Mouse (Mus musculus) heart, embryonic 13.5 days (tissue): ENCODE measurements at regions not wholly inside any gene's neighbourhood (a gene's known extent, or its start where the extent isn't known, plus 50 kb on each side); places are given as distances from the start of the nearest gene placed in this dataset.

ENCODE experiments used
- ATAC-seq: fragments of 200-750 bp; cut with Nextera tagmentation; 2 replicates; pipeline ENCODE4 v1.8.0; 2017; ENCODE audit warnings: moderate TSS enrichment; ENCODE audit not compliant: insufficient number of reproducible peaks, low FRiP score, low TSS enrichment; ENCODE audit errors: extremely low read depth
- H3K27ac ChIP-seq: fragments of 300-500 bp; sonication (generic); replicated peaks from 2 replicates; pipeline ENCODE4 v1.5.1; 2015; ENCODE audit warnings: moderate library complexity, mild to moderate bottlenecking, inconsistent platforms
- H3K27me3 ChIP-seq: fragments of 300-500 bp; sonication (generic); replicated peaks from 2 replicates; pipeline ENCODE4 v1.6.1; 2015; ENCODE audit warnings: mild to moderate bottlenecking, inconsistent platforms
- H3K36me3 ChIP-seq: fragments of 300-500 bp; sonication (generic); 2 replicates; pipeline ENCODE4 v1.6.1; 2015; ENCODE audit warnings: mild to moderate bottlenecking, inconsistent platforms
- H3K4me1 ChIP-seq: fragments of 300-500 bp; sonication (generic); 2 replicates; pipeline ENCODE4 v1.6.1; 2015; ENCODE audit warnings: inconsistent platforms
- H3K4me2 ChIP-seq: fragments of 300-500 bp; sonication (generic); 2 replicates; pipeline ENCODE4 v1.6.1; 2015; ENCODE audit warnings: inconsistent platforms, mild to moderate bottlenecking, moderate library complexity
- H3K4me3 ChIP-seq: fragments of 300-500 bp; sonication (generic); 2 replicates; pipeline ENCODE4 v1.5.1; 2015; ENCODE audit warnings: moderate library complexity, mild to moderate bottlenecking, inconsistent platforms
- H3K9ac ChIP-seq: fragments of 300-500 bp; sonication (generic); 2 replicates; pipeline ENCODE4 v1.6.1; 2015; ENCODE audit warnings: inconsistent platforms, mild to moderate bottlenecking, moderate library complexity
- H3K9me3 ChIP-seq: fragments of 300-500 bp; sonication (generic); 2 replicates; pipeline ENCODE4 v1.6.1; 2016; ENCODE audit warnings: inconsistent platforms
- WGBS: fragments of 180-500 bp; shearing (Covaris S2); methylation state at CpG from one replicate; pipeline ENCODE4 v1.1.7; 2015; ENCODE audit warnings: mixed read lengths; 5-methylcytosine and 5-hydroxymethylcytosine counted together

- Histone ChIP-seq H3K9me3 (no peaks in the 10 kb centered on the region), H3K4me2 (no peak overlapping the region), H3K27me3 (no peaks in the 10 kb centered on the region), H3K4me3 (no peak overlapping the region), H3K36me3 (no peaks in the 10 kb centered on the region), H3K9ac (no peak overlapping the region), H3K27ac (no peak overlapping the region), H3K4me1 (peaks cover 10% of the 10 kb centered on the region)
- 69% methylated on average over 2 of the region's 2 CpGs for WGBS
- ATAC-seq, result no peak
Measured at GRCm38 (mm10) chr1:80856981-80857380, 98.7 kb upstream of the Dock10 start.

- ATAC-seq, result no peak
- 44% methylated on average over 2 of the region's 2 CpGs for WGBS
- peak overlapping the region; percentile 37 for H3K27ac ChIP-seq
Measured at GRCm38 (mm10) chr1:80854945-80855656, 96.8 kb upstream of the Dock10 start.

GRCm38 (mm10) chr1:80854289-80854701 is 96.0 kb upstream of the Dock10 start:
- no peak overlapping the region for H3K9ac ChIP-seq
- peaks cover 10% of the 10 kb centered on the region for H3K4me1 ChIP-seq
- ATAC-seq, result peak; percentile 46; the same call in 1 of the 2 replicates
- peak overlapping the region; percentile 37; the same call in 1 of the 2 replicates for H3K27ac ChIP-seq
- 24% methylated on average over 7 of the region's 7 CpGs for WGBS
- H3K4me3 ChIP-seq, result no peak overlapping the region
- H3K27me3 ChIP-seq, result no peaks in the 10 kb centered on the region
- H3K4me2 ChIP-seq, result peak overlapping the region; percentile 16
- no peaks in the 10 kb centered on the region for H3K9me3 ChIP-seq
- no peaks in the 10 kb centered on the region for H3K36me3 ChIP-seq

More at GRCm38 (mm10) chr1:80854945-80855656, 96.8 kb upstream of the Dock10 start:
- Histone ChIP-seq H3K4me2 (no peak overlapping the region), H3K36me3 (no peaks in the 10 kb centered on the region), H3K4me1 (peaks cover 10% of the 10 kb centered on the region), H3K27me3 (no peaks in the 10 kb centered on the region), H3K9me3 (no peaks in the 10 kb centered on the region), H3K9ac (no peak overlapping the region), H3K4me3 (no peak overlapping the region)

GRCm38 (mm10) chr1:80852761-80853160 is 94.4 kb upstream of the Dock10 start:
- no peak for ATAC-seq
- WGBS, result 68% methylated on average over 2 of the region's 2 CpGs

GRCm38 (mm10) chr1:80830196-80830794 is 72.0 kb upstream of the Dock10 start:
- Histone ChIP-seq H3K9me3 (no peaks in the 10 kb centered on the region), H3K4me1 (no peaks in the 10 kb centered on the region)

More at GRCm38 (mm10) chr1:80852761-80853160, 94.4 kb upstream of the Dock10 start:
- H3K27me3 ChIP-seq, result no peaks in the 10 kb centered on the region
- H3K36me3 ChIP-seq, result no peaks in the 10 kb centered on the region
- H3K4me1 ChIP-seq, result peaks cover 10% of the 10 kb centered on the region
- no peak overlapping the region for H3K4me2 ChIP-seq
- no peak overlapping the region for H3K27ac ChIP-seq
- H3K4me3 ChIP-seq, result no peak overlapping the region
- H3K9ac ChIP-seq, result no peak overlapping the region
- H3K9me3 ChIP-seq, result no peaks in the 10 kb centered on the region

GRCm38 (mm10) chr1:80826383-80826782 is 68.1 kb upstream of the Dock10 start:
- no peak for ATAC-seq
- H3K36me3 ChIP-seq, result no peaks in the 10 kb centered on the region
- WGBS, result 80% methylated on average over 1 of the region's 1 CpGs
- no peak overlapping the region for H3K27ac ChIP-seq
- no peaks in the 10 kb centered on the region for H3K4me1 ChIP-seq
- no peak overlapping the region for H3K9ac ChIP-seq
- no peak overlapping the region for H3K4me2 ChIP-seq
- no peak overlapping the region for H3K4me3 ChIP-seq
- no peaks in the 10 kb centered on the region for H3K9me3 ChIP-seq
- no peaks in the 10 kb centered on the region for H3K27me3 ChIP-seq

More at GRCm38 (mm10) chr1:80830196-80830794, 72.0 kb upstream of the Dock10 start:
- no peaks in the 10 kb centered on the region for H3K27me3 ChIP-seq
- no peak overlapping the region for H3K4me3 ChIP-seq
- H3K36me3 ChIP-seq, result no peaks in the 10 kb centered on the region
- H3K27ac ChIP-seq, result no peak overlapping the region
- no peak for ATAC-seq
- H3K9ac ChIP-seq, result no peak overlapping the region
- no peak overlapping the region for H3K4me2 ChIP-seq

GRCm38 (mm10) chr1:80823953-80824352 is 65.6 kb upstream of the Dock10 start:
- Histone ChIP-seq H3K9me3 (no peaks in the 10 kb centered on the region), H3K4me2 (no peak overlapping the region), H3K4me3 (no peak overlapping the region), H3K9ac (no peak overlapping the region), H3K36me3 (no peaks in the 10 kb centered on the region), H3K27ac (no peak overlapping the region), H3K27me3 (no peaks in the 10 kb centered on the region), H3K4me1 (no peaks in the 10 kb centered on the region)
- 76% methylated on average over 3 of the region's 3 CpGs for WGBS
- ATAC-seq, result no peak

- Histone ChIP-seq H3K4me2 (no peak overlapping the region), H3K36me3 (no peaks in the 10 kb centered on the region), H3K4me3 (no peak overlapping the region), H3K4me1 (no peaks in the 10 kb centered on the region), H3K9ac (no peak overlapping the region), H3K27ac (no peak overlapping the region), H3K9me3 (no peaks in the 10 kb centered on the region), H3K27me3 (no peaks in the 10 kb centered on the region)
- WGBS, result 55% methylated on average over 1 of the region's 1 CpGs
- no peak for ATAC-seq
Measured at GRCm38 (mm10) chr1:80822185-80822584, 63.9 kb upstream of the Dock10 start.

- no peak overlapping the region for H3K9ac ChIP-seq
- H3K27ac ChIP-seq, result no peak overlapping the region
- H3K4me1 ChIP-seq, result peaks cover 4% of the 10 kb centered on the region; the same call in 1 of the 2 replicates
- no peaks in the 10 kb centered on the region for H3K27me3 ChIP-seq
- ATAC-seq, result no peak
- no peak overlapping the region for H3K4me2 ChIP-seq
- 49% methylated on average over 3 of the region's 3 CpGs for WGBS
- no peak overlapping the region for H3K4me3 ChIP-seq
- H3K9me3 ChIP-seq, result no peaks in the 10 kb centered on the region
- no peaks in the 10 kb centered on the region for H3K36me3 ChIP-seq
Measured at GRCm38 (mm10) chr1:80812906-80813305, 54.6 kb upstream of the Dock10 start.
